Mouse (Mus musculus) forebrain, embryonic 16.5 days (tissue): Measurements from ENCODE around the gene Fam107a. TPM values are rescaled to one million over a fixed set of nuclear protein-coding genes. Genes with fewer than 3 reads are reported as not detected.
A peak's percentile ranks its signal among the peaks of the same experiment; 100 is the strongest.

Source experiments
- ATAC-seq: fragments of 200-750 bp; cut with Nextera tagmentation; 2 replicates; pipeline ENCODE4 v1.8.0; 2017; ENCODE audit warnings: mild to moderate bottlenecking, moderate library complexity
- H3K27ac ChIP-seq: fragments of 300-500 bp; sonication (generic); 2 replicates; pipeline ENCODE4 v1.5.1; 2014; ENCODE audit warnings: low read length, control low read depth
- H3K27me3 ChIP-seq: fragments of 300-500 bp; sonication (generic); replicated peaks from 2 replicates; pipeline ENCODE4 v1.6.1; 2014; ENCODE audit warnings: low read length; ENCODE audit not compliant: control insufficient read depth, insufficient read depth
- H3K36me3 ChIP-seq: fragments of 300-500 bp; sonication (generic); 2 replicates; pipeline ENCODE4 v1.6.1; 2014; ENCODE audit not compliant: control insufficient read depth, insufficient read depth
- H3K4me1 ChIP-seq: fragments of 300-500 bp; sonication (generic); replicated peaks from 2 replicates; pipeline ENCODE4 v1.6.1; 2014; ENCODE audit warnings: low read length; ENCODE audit not compliant: control insufficient read depth, insufficient read depth
- H3K4me2 ChIP-seq: fragments of 300-500 bp; sonication (generic); 2 replicates; pipeline ENCODE4 v1.6.1; 2014; ENCODE audit warnings: mild to moderate bottlenecking, low read length, control low read depth
- H3K4me3 ChIP-seq: fragments of 300-500 bp; sonication (generic); replicated peaks from 2 replicates; pipeline ENCODE4 v1.5.1; 2014; ENCODE audit warnings: mild to moderate bottlenecking, low read length, control low read depth
- H3K9ac ChIP-seq: fragments of 300-500 bp; sonication (generic); replicated peaks from 2 replicates; pipeline ENCODE4 v1.6.1; 2014; ENCODE audit warnings: low read depth, low read length, control low read depth
- H3K9me3 ChIP-seq: fragments of 300-500 bp; sonication (generic); 2 replicates; pipeline ENCODE4 v1.6.1; 2016; ENCODE audit warnings: low read length; ENCODE audit not compliant: control insufficient read depth
- WGBS: fragments of 180-500 bp; shearing (Covaris S2); extraction: QIAGEN DNeasy Blood & Tissue Kit; methylation state at CpG from one replicate; pipeline ENCODE4 v1.1.7; 2014; 5-methylcytosine and 5-hydroxymethylcytosine counted together
- polyA plus RNA-seq: library from polyadenylated mRNA; unstranded; fragments of >200 nt; fragmentation: Nextera tagmentation; extraction: Ambion mirVana; gene quantifications from 2 replicates; pipeline ENCODE4 v1.2.1, GENCODE M21; 2015

Gene Fam107a
- polyA plus RNA-seq, 1 experiment from 2014 or later = 0.54 TPM

GRCm38 (mm10) chr14:8340226-8340625 is 22.4 kb upstream of the Fam107a start:
- 55% methylated on average over 4 of the region's 4 CpGs for WGBS
- Histone ChIP-seq H3K27me3 (no peaks in the 10 kb centered on the region), H3K36me3 (no peaks in the 10 kb centered on the region), H3K27ac (no peak overlapping the region), H3K4me2 (no peak overlapping the region), H3K9me3 (no peaks in the 10 kb centered on the region), H3K9ac (no peak overlapping the region), H3K4me1 (no peaks in the 10 kb centered on the region), H3K4me3 (no peak overlapping the region)
- no peak for ATAC-seq

DNA sequence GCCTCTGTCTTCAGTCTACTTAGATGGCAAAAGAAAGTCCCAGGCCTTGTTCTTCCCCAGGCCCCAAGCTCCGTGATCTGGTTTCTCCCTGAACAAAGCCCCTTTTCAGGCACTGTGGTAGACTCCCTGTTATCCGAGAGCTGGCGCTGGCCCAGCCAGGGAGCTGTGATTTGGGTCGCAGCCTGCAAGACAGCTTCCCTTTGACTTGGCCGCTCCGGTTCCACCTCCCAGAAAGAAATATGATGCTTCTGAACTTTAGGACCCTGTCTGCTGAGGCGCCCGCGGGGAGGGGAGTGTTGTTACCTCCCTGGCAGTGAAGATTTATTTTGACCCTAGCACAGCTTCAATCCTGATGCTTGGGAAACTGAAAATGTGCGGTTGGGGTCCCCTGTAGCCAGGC is 18.1 kb upstream of the Fam107a start:
- no peaks in the 10 kb centered on the region for H3K9me3 ChIP-seq
- ATAC-seq = peak; percentile 21; the same call in 1 of the 2 replicates
- H3K9ac ChIP-seq = no peak overlapping the region
- no peak overlapping the region for H3K4me2 ChIP-seq
- no peaks in the 10 kb centered on the region for H3K36me3 ChIP-seq
- 44% methylated on average over 10 of the region's 10 CpGs for WGBS
- H3K4me1 ChIP-seq = peaks cover 8% of the 10 kb centered on the region
- H3K4me3 ChIP-seq = no peak overlapping the region
- H3K27ac ChIP-seq = no peak overlapping the region
- H3K27me3 ChIP-seq = no peaks in the 10 kb centered on the region

GRCm38 (mm10) chr14:8334511-8334910 is 16.7 kb upstream of the Fam107a start:
- ATAC-seq = no peak
- no peak overlapping the region for H3K4me3 ChIP-seq
- H3K4me2 ChIP-seq = no peak overlapping the region
- H3K27me3 ChIP-seq = no peaks in the 10 kb centered on the region
- 76% methylated on average over 3 of the region's 3 CpGs for WGBS
- peaks cover 14% of the 10 kb centered on the region for H3K4me1 ChIP-seq
- no peaks in the 10 kb centered on the region for H3K9me3 ChIP-seq
- no peak overlapping the region for H3K9ac ChIP-seq
- no peak overlapping the region for H3K27ac ChIP-seq
- no peaks in the 10 kb centered on the region for H3K36me3 ChIP-seq

DNA sequence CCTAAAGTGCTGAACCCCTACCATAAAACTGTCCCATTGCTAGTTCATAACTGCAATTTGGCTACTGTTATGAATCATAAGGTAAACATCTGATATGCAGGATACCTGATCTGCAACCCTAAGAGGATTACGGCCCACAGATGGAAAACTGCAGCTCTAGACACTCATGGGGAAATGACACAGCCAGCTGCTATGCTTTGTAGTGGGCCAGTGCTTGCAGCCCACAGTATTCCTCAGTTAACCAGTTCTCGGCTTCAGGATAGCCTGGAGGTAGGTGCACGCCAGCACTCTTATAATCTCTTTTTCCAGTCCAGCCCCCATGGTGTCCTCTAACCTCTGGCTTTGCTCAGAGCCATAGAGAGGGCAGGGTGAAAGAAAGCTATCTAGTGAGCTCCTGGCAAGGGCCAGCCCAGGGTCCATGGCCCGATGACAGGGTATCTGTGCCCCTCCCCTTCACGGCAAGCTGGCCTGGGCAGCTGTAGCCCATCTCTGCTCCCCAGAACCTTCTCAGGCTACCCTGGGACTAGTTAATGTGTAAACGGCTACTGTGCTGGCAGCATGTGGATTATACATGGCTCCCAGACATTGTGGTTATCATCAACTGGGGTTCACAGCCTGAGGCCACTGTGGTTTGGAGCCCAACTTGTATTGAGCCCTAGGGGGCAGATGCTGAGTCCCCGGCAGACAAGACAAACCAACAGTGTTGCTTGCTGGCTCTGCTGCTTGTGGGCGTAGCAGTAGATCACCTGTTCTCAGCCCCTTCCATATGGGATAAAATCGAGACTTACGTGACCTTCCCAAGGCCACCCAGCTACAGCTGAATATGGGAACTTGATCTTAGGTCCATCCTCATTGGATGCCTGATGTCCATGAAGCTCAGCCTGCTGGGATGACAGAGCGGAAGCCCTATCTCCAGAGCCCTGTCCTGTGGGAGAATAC is 14.8 kb upstream of the Fam107a start:
- WGBS = 88% methylated on average over 11 of the region's 11 CpGs
- Histone ChIP-seq H3K4me1 (peaks cover 16% of the 10 kb centered on the region), H3K27ac (no peak overlapping the region), H3K27me3 (no peaks in the 10 kb centered on the region), H3K9me3 (no peaks in the 10 kb centered on the region), H3K4me2 (no peak overlapping the region), H3K4me3 (no peak overlapping the region), H3K36me3 (no peaks in the 10 kb centered on the region), H3K9ac (no peak overlapping the region)
- no peak for ATAC-seq

GRCm38 (mm10) chr14:8331307-8331905 is 13.6 kb upstream of the Fam107a start:
- peak; percentile 41 for ATAC-seq
- no peak overlapping the region for H3K27ac ChIP-seq
- H3K27me3 ChIP-seq = no peaks in the 10 kb centered on the region
- H3K4me2 ChIP-seq = no peak overlapping the region
- no peaks in the 10 kb centered on the region for H3K9me3 ChIP-seq
- peaks cover 16% of the 10 kb centered on the region for H3K4me1 ChIP-seq
- no peaks in the 10 kb centered on the region for H3K36me3 ChIP-seq
- H3K4me3 ChIP-seq = no peak overlapping the region
- WGBS = 46% methylated on average over 14 of the region's 14 CpGs
- no peak overlapping the region for H3K9ac ChIP-seq

- no peak overlapping the region for H3K27ac ChIP-seq
- H3K4me3 ChIP-seq = no peak overlapping the region
- 40% methylated on average over 6 of the region's 6 CpGs for WGBS
- H3K36me3 ChIP-seq = no peaks in the 10 kb centered on the region
- no peaks in the 10 kb centered on the region for H3K27me3 ChIP-seq
- peaks cover 16% of the 10 kb centered on the region for H3K4me1 ChIP-seq
- no peak for ATAC-seq
- H3K4me2 ChIP-seq = no peak overlapping the region
- no peaks in the 10 kb centered on the region for H3K9me3 ChIP-seq
- H3K9ac ChIP-seq = no peak overlapping the region
These were observed 12.6 kb upstream of the Fam107a start for GRCm38 (mm10) chr14:8330390-8330789.

- no peaks in the 10 kb centered on the region for H3K9me3 ChIP-seq
- H3K36me3 ChIP-seq = no peaks in the 10 kb centered on the region
- peak; percentile 72 for ATAC-seq
- no peak overlapping the region for H3K4me2 ChIP-seq
- H3K27ac ChIP-seq = peak overlapping the region; percentile 14; the same call in 1 of the 2 replicates
- H3K4me1 ChIP-seq = peaks cover 16% of the 10 kb centered on the region
- no peaks in the 10 kb centered on the region for H3K27me3 ChIP-seq
- WGBS = 8% methylated on average over 4 of the region's 4 CpGs
- no peak overlapping the region for H3K9ac ChIP-seq
- no peak overlapping the region for H3K4me3 ChIP-seq
These were observed 11.7 kb upstream of the Fam107a start for GRCm38 (mm10) chr14:8329552-8329951.

DNA sequence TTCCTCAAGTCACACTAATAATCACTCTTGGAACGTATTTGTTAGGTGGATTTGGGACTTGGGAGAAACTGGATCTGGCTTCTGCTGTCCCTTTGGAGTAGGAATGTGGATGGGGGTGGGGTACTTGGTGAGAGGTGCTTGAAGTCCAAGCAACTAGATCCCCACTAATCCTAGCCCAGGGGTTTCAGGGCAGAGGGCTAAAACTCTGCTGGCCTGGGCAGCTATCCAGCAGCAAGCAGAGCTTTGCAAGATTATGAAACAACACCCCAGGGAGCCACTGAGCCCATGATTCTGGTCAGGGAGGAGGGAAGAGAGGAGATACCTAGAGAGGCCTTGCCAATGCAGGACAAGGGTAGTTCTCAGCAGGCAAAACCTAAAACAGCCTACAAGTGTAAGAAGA is 9.5 kb upstream of the Fam107a start:
- H3K36me3 ChIP-seq = no peaks in the 10 kb centered on the region
- H3K27me3 ChIP-seq = no peaks in the 10 kb centered on the region
- no peak overlapping the region for H3K4me2 ChIP-seq
- no peaks in the 10 kb centered on the region for H3K9me3 ChIP-seq
- H3K27ac ChIP-seq = no peak overlapping the region
- H3K9ac ChIP-seq = no peak overlapping the region
- H3K4me1 ChIP-seq = peaks cover 16% of the 10 kb centered on the region
- no peak overlapping the region for H3K4me3 ChIP-seq
- WGBS = 58% methylated on average over 1 of the region's 1 CpGs
- ATAC-seq = no peak

- no peaks in the 10 kb centered on the region for H3K27me3 ChIP-seq
- H3K9ac ChIP-seq = no peak overlapping the region
- H3K4me2 ChIP-seq = no peak overlapping the region
- H3K4me3 ChIP-seq = no peak overlapping the region
- peaks cover 16% of the 10 kb centered on the region for H3K4me1 ChIP-seq
- no peak overlapping the region for H3K27ac ChIP-seq
- no peaks in the 10 kb centered on the region for H3K36me3 ChIP-seq
- no peaks in the 10 kb centered on the region for H3K9me3 ChIP-seq
- ATAC-seq = no peak
These were observed 9.1 kb upstream of the Fam107a start for GRCm38 (mm10) chr14:8326961-8327360.
